Mouse (Mus musculus) kidney, postnatal 4 days (tissue): ENCODE results near the gene Dhx34.
"Not testable (repeated sequence)": the region's sequence is repeated elsewhere in the genome, so short reads cannot be mapped to it uniquely, and the experiment has no call there.

Experiments used
- DNase-seq, 2 experiments: peaks; one replicate each; pipeline ENCODE4 v3.0.0; 2021; ENCODE audit warnings: mixed read lengths in 2 of 2

Dhx34 gene

DNA sequence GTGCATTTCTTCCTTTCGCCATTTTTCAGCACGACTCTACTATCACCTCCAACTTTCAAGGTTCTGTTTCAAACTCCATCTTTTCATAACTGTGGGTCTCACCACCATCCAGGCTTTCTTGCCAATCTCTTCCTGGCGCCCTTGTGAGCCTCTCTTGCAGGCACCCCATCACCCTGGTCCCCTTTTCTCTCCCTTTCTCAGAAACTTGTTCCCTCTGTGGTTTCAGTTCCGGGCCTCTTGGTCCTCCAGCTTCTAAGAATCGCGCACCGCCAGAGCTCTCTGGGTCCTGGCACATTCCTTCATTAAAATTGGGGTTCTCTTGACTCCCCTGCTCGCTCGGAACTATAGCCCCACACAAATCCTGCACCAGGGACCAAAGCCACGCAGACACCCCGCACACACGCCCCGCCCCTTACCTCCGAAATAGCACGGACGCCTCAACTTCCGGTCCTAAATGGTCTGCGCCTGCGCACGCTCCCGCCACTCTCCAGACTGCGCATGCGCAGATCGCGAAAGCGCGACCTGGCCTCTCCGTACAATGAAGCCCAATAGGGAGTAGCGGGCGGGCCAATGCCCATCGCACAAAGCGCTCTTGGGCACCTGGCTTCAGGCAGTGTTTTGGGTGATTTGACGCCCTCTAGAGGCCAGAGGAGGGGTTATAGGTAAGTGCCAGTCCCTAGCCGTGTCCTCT lies at the start of gene Dhx34:
Gene Dhx34 (minus strand): TSS at position 456 of the 691 bp plus-strand sequence.
- DNase-seq, result peak; percentile 96 to 97

DNA sequence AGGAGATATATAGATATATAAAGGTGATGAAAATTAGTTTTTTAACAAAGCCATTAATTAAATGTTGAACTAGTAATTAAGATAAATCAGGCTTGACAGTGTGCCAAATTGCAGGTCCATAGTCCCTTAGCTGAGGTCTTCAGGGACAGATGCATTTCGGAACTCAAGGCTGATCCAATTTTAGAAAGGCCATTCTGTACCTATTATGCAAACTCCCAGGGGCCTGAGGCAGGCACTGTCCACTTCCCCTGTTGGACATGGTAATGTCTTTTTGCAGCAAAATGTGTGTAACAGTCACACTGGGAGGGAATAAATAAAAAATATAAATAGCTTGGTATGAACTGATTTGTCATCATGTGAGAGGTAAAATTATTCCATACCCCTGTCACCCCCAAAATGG lies 49.3 kb upstream of the Dhx34 start:
- DNase-seq, result no peak

DNA sequence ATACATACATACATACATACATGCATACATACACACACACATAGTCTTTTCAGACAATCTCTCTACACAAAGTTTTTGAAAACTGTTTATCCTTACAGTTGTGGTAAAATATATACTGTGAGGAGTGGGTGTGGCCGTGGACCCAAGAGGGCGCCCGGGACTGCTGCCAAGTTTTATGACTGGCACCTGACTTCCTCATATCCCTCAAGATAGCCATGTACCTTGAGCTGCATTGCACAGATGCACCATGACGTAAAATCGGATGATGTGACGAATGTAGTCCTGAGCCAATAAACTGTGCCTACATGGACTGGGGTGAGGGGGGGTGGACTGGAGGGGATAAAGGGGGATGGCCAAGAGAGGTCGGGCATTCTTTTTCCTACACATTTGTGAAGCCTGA lies 44.8 kb upstream of the Dhx34 start:
- not testable (repeated sequence) for DNase-seq

DNA sequence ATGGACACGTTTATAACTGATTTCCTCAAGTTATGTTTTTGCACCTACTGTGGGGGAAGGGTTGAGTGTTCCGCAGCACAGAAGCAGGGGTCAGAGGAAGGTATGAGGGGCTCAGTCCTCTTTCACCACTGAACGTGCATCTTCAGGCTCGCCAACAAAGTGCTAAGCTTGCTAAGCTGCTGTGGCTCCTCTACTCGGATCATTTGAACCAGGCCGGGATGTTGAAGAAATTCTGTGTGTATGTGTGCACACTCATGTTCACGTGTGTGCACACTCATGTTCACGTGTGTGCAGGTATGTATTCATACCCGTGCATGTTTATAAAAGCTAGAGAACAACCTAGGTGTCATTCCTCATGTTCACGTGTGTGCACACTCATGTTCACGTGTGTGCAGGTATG lies 44.0 kb upstream of the Dhx34 start:
- no peak for DNase-seq

DNA sequence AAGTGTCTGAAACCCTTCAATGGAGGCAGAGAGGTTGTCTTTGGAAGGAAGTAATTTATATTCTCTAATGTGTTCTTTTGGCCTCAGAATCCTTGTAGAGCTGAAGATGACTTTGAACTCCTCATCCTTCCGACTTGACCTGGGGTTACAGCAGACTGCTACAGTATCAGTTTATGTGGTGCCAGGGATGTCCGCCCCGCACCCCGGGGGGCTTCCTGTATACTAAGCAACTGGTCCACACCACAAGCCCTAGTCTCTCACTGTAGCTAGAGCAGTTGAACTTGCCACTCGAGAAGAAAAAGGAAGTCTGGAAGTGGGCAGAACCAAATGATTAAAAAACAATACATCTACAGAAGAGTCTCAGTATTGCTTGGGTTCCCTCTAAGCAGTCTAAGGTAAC lies 42.0 kb upstream of the Dhx34 start:
- no peak for DNase-seq

DNA sequence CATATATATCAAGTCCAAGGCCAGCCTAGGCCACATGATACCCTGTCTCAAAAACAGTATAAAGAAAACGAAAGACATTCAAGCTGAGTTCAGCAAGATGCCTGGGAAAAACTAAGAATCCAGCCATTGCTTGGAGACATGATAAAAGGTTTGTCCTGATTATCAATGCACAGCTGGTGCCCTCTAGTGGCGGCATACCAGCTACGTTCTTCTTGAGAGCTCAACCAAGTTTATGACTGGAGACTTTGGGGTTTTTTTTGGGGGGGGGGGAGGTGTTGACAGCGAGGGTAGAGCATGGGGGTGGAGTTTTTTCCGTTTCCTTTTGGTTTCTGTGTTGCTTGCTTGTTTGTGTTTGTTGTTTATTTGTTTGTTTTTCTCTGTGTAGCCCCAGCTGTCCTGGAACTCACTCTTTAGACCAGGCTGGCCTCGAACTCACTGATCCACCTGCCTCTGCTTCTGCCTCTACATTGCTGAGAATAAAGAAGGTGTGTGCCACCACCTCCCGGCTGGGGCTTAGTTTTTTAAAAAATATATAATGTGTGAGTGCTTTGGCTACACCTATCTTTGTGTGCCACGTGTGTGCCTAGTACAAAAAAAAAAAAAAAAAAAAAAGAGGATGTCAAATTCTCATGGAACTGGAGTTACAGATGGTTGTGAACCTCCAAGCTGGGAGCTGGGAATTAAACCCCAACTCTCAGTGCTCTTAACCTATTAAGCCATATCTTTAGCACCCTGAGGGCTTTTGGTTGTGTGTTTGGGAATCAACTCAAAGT lies 41.4 kb upstream of the Dhx34 start:
- DNase-seq, result peak; percentile 90 to 92

DNA sequence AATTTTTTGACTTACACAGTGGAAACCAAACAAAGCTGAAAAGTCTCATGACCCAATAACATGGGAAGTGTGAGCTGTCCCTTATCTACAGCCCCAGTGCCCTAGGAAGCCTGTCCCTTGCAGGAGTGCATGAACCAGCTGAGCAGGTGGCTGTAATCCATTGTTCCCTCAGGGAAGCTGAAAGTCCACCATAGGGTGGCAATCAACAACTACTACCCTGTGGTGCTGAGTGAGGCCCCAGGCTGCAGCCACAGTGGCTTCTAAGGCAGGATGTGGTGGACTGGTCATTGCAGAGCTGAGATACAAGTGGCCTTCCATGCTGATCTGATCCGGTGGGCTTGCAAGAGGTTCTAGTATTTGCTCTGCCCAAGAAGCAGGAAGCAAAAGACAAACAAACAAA lies 39.3 kb upstream of the Dhx34 start:
- no peak for DNase-seq

DNA sequence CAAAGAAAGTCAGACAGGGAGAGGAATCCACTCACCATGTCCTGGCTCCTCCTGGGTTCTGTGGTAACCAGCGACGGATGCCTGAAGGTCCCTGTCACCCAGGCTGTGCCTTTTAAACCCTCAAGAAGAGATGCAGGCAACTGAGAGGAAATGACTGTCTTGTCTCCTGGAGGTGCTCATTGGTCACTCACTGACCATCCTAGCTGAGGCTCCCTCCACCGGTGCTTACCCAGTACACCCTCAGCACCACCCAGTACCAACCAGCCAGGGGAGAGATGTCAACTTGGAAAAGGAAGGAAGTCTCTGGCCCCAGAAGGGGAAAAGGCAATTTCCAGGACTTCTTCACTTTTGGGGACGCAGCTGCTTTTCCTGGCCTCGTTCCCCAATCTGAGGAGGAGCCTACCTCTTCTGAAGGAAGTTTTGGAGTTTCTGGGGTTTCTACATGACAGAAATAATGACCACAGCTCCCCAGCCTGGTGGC lies 37.3 kb upstream of the Dhx34 start, which contains the start of gene C5ar1:
Gene C5ar1 (minus strand): TSS at position 431 of the 481 bp plus-strand sequence.
- no peak for DNase-seq

DNA sequence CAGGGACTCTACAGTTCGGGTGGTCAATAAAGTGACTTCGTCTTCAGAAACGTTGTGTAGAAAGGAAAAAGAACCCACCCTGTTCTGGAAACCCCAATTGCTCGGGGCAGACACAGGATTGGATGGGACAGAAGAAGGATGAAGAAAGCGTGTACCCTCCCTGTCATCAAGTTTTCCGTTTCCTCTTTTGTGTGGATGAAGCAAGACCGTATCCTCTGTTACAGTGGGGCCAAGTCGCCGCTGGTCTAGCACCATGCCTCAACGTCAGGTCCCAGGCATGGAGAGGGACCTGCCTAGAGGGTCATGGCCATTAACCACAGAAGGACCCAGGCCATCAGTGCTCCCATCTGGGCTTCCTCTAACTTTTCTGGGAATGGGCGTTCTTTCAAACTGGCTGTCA lies 36.0 kb upstream of the Dhx34 start:
- no peak for DNase-seq

DNA sequence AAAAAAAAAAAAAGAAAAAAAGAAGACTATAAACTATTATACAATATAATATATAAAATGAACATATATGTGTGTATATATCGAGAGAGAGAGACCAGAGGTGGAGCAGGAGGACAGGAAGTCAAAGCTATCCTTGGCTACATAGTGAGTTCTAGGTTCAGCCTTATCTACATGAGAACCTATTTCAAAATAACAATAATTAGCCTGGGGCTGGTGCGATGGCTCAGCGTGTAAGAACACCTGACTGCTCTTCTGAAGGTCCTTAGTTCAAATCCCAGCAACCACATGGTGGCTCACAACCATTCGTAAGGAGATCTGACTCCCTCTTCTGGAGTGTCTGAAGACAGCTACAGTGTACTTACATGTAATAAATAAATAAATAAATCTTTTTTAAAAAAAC lies 34.1 kb upstream of the Dhx34 start:
- DNase-seq, result not testable (repeated sequence)

DNA sequence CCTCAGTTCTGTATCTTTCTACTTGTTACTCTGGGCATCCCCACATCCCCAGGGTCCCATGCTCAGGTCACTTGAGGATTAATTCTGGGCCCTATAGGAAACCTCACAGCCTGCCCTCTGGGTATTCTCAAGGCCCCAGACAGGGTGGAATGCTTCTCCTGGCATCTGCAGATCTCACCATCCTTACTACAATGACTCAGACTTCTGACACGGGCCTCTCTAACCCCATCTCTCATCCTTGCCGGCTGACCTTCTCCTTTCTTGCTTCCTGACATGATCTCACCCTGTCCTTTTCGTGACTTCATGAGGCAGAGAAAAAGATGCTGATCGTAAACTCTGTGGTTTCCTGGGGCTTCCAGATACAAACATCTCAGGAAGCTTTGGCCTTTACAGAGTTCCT lies 32.4 kb upstream of the Dhx34 start:
- no peak for DNase-seq

DNA sequence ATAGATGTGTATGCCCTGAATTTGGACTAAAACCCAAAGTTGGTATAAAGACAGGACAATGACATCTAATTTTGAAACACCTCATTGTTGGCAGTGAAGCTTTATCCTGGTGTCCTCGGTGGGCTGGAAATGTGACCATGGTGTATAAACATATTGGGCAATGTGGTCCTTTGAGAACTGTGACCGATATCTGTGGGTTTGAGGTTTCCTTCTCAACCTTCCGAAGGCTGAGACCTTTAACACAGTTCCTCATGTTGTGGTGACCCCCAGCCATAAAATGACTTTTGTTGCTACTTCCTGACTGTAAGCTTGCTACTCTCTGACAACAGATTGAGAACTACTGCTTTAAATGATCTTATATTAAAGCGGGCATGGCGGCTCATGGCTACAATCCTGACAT lies 28.9 kb upstream of the Dhx34 start:
- DNase-seq, result no peak

DNA sequence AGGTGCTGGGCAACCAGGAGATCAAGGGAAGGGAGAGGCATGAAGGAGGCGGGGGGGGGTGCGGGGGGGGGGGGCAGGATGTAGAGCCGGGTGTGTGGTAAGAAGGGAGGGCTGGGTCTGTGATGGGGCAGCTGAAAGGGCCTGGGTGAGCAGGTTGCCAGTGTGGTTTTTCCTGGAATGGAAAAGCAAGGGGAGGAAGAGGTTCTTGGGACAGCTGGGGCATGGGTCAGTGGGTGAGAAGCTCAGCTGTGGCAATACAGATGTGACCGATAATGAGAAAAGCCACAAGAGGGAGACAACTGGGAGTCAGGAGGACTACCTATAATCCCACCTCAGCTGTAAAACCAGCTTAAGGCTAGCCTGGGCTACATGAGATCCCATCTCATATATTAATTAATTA lies 24.1 kb upstream of the Dhx34 start:
- no peak for DNase-seq

DNA sequence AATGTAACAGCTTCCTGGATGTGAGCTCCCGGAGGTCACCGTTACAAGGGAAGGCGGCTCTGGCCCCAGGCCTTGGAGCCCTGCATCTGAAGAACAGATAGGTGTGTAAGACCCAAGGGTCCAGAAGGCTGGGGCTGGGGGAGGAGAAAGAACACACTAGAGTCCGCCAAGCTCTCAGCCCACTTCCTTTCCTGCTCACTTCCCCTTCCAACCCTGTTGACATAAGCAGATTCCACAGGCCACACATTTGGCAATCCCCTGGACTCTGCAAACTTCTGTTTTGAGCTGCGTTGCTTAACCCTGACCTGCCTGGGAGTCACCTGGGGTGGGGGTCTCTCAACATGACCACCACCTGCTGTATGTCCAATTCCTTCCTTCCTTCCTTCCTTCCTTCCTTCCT lies 22.2 kb upstream of the Dhx34 start, which contains the start of gene C5ar2:
Gene C5ar2 (minus strand): TSS at position 88 of the 400 bp plus-strand sequence.
- DNase-seq, result no peak

DNA sequence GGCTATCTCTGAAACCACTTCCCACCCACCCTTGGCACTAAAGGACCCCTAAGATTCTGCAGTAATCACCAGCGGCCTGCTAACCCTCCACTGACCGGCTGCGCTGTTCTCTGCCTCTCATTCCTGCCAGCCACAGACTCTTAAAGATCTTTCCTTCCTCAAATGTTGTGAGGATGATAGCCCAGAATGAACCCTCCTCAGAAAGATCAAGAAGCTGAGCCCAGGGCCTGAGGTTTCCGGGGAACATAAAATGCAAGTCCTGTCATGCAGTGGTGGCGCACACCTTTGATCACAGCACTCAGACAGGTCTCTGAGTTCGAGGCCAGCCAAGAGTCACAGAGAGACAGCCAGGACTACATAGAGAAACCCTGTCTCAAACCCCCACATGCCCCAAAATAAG lies 20.4 kb upstream of the Dhx34 start:
- DNase-seq, result no peak

DNA sequence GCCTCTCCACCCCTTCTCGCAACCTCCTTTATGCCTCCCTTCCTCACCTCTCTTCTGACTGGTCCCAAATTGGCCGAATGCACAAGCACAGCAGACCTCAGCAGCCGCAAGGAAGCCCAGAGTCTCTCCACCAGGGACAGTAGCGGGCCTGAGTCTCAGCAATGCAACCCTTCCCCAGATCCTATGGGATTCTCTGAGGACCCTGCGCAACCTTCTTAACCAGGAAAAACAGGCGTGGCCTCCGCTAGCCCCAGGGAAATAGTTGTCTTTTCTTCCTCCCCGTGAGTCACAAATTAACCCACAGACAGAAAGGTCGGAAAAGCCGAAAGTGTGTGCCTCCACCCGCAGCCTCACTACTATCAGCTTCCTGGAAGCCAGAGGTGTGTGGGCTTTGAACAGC lies 19.9 kb upstream of the Dhx34 start:
- peak in 1 of 2 experiments; percentile 21 for DNase-seq

DNA sequence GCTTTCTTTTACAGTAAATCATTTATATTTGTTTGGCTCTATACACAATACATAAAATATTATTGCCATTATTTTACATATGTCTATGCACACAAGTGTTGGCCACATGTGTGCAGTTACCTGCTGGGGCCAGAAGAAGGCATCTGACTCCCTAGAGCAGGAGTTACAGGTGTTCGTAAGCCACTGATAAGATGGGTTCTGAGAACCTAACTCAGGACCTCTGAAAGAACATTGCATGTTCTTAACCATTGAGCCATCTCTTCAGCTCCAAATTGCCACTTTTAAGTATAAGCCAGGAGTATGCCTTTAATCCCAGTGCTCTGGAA lies 19.1 kb upstream of the Dhx34 start:
- DNase-seq, result no peak

DNA sequence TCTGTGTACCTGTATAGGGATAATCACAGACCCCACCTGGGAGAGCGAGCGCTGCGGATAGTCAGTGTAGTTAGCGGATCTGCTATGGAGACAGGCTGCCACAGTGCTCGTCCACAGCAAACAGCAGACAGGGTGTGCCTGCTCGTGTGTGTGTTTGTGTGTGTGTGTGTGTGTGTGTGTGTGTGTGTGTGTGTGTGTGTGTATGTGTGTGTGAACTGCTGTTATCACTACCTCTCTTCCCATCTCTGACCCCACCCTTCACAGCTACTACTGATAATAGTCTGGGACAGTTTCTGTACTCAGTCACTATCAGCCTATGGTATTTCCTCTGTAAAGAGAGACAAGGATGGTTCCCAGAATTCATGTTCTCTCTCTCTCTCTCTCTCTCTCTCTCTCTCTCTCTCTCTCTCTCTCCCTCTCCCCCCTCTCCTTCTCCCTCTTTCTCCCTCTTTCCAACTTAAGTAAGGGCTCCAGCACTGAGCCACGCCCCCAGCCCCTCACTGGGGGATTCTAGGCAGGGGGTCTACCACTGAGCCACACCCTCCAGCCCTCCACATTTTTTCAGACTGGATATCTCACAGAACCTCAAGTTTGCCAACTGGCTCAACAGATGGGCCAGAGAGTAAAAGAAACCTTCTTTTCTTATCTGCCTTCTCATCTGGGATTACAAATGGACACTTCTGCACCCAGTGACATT lies 18.6 kb upstream of the Dhx34 start:
- no peak for DNase-seq

DNA sequence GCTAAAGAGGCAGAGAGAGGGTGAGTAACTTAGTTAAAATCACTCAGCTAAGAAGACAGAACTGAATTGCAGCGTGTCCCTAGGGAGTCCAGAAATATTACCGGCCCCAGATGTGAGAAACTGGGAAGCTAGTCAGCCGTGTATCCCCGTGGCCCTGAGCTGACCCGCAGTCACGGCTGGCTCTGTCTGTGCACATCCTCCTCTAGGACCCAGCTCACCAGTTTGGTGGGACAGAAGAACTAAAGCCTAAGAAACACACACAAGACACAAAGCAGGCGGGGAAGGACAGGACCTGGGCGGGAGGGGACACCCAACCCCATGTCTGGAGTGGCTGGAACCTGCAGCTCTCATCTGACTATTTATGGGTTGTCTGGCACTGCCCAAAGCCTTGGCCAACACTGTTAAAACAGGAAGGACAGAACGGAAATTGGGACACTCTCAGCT lies 17.7 kb upstream of the Dhx34 start:
- peak in 1 of 2 experiments; percentile 26 for DNase-seq

DNA sequence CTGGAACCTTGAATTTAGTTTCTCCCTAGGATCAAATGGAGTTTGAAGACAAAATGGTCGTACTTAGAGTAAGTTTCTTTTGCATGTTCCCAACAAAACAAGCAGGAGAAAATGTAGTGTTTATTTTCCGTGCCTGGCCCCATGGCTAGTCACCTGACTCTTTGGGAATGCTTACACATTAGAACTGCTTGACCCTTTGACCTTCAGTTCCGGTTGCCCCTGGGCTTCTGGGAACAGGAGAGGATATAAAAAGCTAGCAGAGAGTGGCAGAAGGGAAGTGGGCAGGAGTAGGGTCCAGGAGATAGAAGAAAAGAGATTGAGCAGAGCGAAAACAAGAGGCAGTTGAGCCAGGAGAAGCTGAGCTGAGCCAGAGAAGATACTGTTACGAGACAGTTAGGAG lies 8.0 kb upstream of the Dhx34 start:
- DNase-seq, result peak; percentile 28 to 55

DNA sequence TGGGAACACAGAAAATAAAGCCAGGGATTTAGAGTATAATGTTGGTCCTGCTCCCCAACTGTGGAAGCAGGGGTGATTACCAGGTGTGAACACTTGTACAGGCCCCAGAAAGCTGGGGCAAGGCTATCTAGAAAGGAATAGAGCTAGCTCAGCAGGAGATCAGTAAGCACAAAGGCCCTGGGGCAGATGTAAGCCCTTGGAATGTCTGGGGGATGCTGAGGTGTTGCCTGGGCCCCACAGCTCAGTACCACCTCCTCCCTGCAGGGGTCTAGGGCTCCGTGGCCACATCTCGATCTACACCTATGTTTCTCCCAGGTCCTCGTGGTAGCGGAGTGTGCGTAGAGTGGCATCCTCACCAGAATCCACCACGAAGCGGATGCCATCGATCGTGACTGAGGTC lies 7.9 kb downstream of the Dhx34 start:
- DNase-seq, result no peak

DNA sequence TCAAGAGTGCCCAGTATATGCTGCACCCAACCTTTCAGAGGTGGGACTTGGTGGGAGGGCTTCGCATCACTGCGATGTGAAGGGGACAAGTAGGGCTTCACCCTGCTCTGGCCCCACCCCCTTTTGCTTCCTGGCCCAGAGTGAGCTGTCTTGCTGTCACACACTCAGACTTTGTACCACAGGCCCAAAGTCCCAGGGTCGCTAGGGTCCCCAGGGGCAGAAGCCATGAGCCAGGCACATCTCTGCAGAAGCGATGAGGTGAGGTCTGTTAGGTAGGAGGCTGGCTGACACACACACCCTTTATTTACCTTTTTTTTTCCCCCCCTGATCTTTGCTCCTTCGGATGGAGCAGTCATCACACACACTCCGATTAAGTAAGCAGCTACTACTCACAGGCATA lies 8.6 kb downstream of the Dhx34 start:
- DNase-seq, result no peak

DNA sequence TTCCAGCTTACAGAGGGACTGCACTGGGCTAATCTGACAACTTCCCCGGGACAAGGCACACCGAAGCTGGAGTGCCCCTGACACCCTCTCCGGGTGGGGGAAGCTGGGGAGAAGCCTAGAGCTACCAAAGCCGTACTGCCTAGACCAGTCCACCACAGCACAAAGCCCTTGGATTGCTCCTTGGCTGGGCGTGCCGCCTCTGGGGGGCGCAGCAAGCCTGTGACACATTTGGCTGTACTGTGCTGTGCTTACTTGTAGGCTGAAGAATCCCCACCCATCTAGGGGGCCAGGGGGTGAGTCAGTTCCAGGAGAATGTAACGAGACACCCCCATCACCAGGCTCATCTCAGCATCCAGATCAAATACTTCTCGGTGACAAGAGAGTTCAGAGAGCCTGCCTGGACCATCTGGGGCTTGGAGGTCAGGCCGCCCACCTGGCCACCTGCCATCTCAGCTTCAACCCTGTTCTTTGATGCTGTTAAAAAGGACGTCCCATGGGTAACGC lies 10.9 kb downstream of the Dhx34 start:
- DNase-seq, result peak in 1 of 2 experiments; percentile 52
